Mouse (Mus musculus): ENCODE results near the gene Synpo2l.
"Not testable (repeated sequence)": the region's sequence is repeated elsewhere in the genome, so short reads cannot be mapped to it uniquely, and the experiment has no call there.

Synpo2l gene

GRCm38 (mm10) chr14:20668154-20668810 lies at the start of gene Synpo2l:
Synpo2l (minus strand) TSS chr14:20668354.
- DNase-seq (ENCODE audit: low spot score in 2 of 2) = no peak

GRCm38 (mm10) chr14:20713832-20714231 lies 45.7 kb upstream of the Synpo2l start:
- DNase-seq (ENCODE audit: low spot score in 2 of 2) = no peak

GRCm38 (mm10) chr14:20708239-20708638 lies 40.1 kb upstream of the Synpo2l start:
- no peak for DNase-seq (ENCODE audit: low spot score in 2 of 2)

GRCm38 (mm10) chr14:20707201-20708190 lies 39.3 kb upstream of the Synpo2l start, which contains the start of gene Zswim8:
Zswim8 (plus strand) TSS chr14:20707552.
- peak; percentile 85 to 86 for DNase-seq (ENCODE audit: low spot score in 2 of 2)

- not testable (repeated sequence) for DNase-seq (ENCODE audit: low spot score in 2 of 2)
These were observed 35.3 kb upstream of the Synpo2l start for GRCm38 (mm10) chr14:20703461-20703860.

- peak; percentile 87 to 92 for DNase-seq (ENCODE audit: low spot score in 2 of 2)
These were observed 34.7 kb upstream of the Synpo2l start, which contains the start of gene Chchd1 for GRCm38 (mm10) chr14:20702741-20703381. Chchd1 (plus strand) TSS chr14:20703006.

GRCm38 (mm10) chr14:20702096-20702740 lies 34.1 kb upstream of the Synpo2l start:
- no peak for DNase-seq (ENCODE audit: low spot score in 2 of 2)

- no peak for DNase-seq (ENCODE audit: low spot score in 2 of 2)
These were observed 33.4 kb upstream of the Synpo2l start for GRCm38 (mm10) chr14:20701554-20701953.

GRCm38 (mm10) chr14:20700362-20700761 lies 32.2 kb upstream of the Synpo2l start:
- DNase-seq (ENCODE audit: low spot score in 2 of 2) = no peak

- DNase-seq (ENCODE audit: low spot score in 2 of 2) = no peak
These were observed 30.4 kb upstream of the Synpo2l start for GRCm38 (mm10) chr14:20698515-20698914.

GRCm38 (mm10) chr14:20696986-20697385 lies 28.8 kb upstream of the Synpo2l start:
- DNase-seq (ENCODE audit: low spot score in 2 of 2) = no peak

GRCm38 (mm10) chr14:20695761-20696520 lies 27.8 kb upstream of the Synpo2l start:
- DNase-seq (ENCODE audit: low spot score in 2 of 2) = no peak

- DNase-seq (ENCODE audit: low spot score in 2 of 2) = peak; percentile 87 to 88
These were observed 27.0 kb upstream of the Synpo2l start, which contains the start of gene Fut11 for GRCm38 (mm10) chr14:20694884-20695760. Fut11 (plus strand) TSS chr14:20694968.

- no peak for DNase-seq (ENCODE audit: low spot score in 2 of 2)
These were observed 26.2 kb upstream of the Synpo2l start for GRCm38 (mm10) chr14:20694185-20694883.

- no peak for DNase-seq (ENCODE audit: low spot score in 2 of 2)
These were observed 25.5 kb upstream of the Synpo2l start for GRCm38 (mm10) chr14:20693589-20694101.

- DNase-seq (ENCODE audit: low spot score in 2 of 2) = no peak
These were observed 23.6 kb upstream of the Synpo2l start for GRCm38 (mm10) chr14:20691772-20692171.

GRCm38 (mm10) chr14:20689009-20689408 lies 20.9 kb upstream of the Synpo2l start:
- no peak for DNase-seq (ENCODE audit: low spot score in 2 of 2)

GRCm38 (mm10) chr14:20686576-20686975 lies 18.4 kb upstream of the Synpo2l start:
- no peak for DNase-seq (ENCODE audit: low spot score in 2 of 2)

GRCm38 (mm10) chr14:20682498-20682897 lies 14.3 kb upstream of the Synpo2l start:
- DNase-seq (ENCODE audit: low spot score in 2 of 2) = no peak
